Mouse (Mus musculus) cerebral cortex, adult 2 months (tissue): Measurements from ENCODE around the gene Abcb10.

Source experiments
- WGBS: fragments of 180-500 bp; shearing (Covaris S2); methylation state at CpG from one replicate; pipeline ENCODE4 v1.1.7; 2018; 5-methylcytosine and 5-hydroxymethylcytosine counted together

Gene Abcb10

DNA sequence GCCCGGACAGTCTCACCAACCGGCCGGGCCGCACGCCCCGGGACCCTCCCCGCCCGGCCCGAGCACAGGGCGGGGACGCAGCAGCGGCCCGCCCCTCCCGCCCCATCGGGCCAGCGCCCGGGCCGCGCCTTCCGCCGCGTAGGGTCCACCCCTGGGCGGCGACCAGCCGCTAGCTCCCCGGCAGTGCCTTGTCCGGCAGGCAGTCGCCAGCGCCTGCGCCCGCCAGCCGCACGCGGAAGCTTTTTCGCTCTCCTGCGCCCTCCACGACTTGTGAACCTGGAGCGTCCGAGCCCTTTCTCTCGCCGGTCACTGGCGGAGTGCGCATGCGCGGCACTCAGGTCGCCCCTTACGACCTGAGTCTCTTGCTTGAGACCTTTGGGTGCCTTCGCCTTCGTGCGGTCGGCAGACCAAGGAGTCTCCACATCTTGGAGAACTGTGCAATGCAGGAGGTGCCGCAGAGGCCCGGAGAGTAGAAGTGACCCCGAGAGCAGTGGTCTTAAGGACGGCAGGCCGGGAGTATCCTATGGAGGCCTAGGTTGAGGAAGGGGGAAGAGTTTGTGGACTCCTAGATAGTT lies at the start of gene Abcb10:
TSS of gene Abcb10 (minus strand) at position 297 of the 575 bp plus-strand sequence.
- under 1% methylated on average over 56 of the region's 56 CpGs for WGBS

DNA sequence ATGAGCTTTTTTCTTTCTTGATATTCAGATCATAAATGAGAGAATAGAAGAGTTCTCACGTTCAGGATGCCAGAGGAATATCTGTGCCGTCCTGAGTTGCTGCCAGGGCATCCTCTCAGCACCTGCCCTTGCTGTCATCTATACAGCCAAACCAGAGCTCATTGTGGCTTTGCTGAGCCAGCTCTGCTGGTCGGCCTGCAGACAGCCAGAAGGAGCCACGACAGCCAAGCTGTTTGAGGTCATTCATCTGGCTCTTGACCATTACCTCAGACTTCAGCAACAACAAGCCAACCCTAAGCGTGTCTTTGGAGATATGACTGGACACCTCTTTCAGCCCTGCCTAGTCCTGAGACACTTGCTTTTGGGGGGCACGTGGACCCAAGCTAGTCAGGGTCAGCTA lies 44.9 kb upstream of the Abcb10 start:
- 75% methylated on average over 6 of the region's 6 CpGs for WGBS

GRCm38 (mm10) chr8:124026265-124026664 lies 43.3 kb upstream of the Abcb10 start:
- WGBS = 81% methylated on average over 2 of the region's 2 CpGs

DNA sequence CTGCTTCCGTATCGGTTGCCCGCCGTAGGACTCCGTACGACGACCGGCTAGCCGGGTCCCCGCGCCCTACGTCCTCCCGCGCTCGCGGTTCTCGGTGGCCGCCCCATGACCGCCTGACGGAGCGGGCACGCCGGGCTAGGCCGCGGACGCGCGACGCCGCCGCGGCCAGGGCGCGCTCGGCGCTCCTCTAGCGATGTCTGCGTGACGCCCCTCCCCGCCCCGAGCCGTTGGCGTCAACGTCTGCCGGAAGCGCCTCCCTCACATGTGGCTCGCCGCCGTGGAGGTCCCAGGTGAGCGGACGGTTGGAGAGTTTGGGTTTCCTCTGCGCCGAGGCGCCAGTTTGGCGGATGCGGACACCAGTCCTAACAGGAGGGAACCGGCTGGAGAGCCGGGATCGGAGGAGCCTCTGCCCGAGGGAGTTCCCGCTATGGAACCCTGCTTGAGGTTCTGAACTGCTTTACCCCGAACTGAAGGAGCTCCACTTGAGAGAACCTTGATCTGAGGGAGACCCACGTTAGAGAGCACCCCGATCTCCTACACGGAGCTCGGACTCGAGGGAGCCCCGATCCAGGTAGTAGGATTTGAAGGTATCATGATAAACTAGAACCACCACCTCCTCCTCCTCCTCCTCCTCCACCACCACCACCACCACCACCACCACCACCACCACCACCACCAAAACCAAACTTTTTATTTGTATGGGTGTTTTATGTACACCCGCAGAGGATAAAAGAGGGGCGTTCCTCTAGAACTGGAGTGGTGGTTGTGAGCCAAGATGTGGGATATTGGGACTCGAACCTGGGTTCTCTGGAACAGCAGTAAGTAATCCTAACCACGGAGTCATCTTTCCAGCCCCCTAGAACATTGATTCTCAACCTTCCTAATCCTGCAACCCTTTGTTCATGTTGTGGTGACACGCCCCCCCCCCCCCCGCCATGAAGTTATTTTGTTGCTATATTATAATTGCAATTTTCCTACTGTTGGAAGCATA lies 38.6 kb upstream of the Abcb10 start, which contains the start of the genes Taf5l and Urb2:
TSS of gene Taf5l (minus strand) at position 161 of the 991 bp plus-strand sequence.
TSS of gene Urb2 (plus strand) at position 272 of the 991 bp plus-strand sequence.
- WGBS = 2% methylated on average over 74 of the region's 74 CpGs

- WGBS = under 1% methylated on average over 48 of the region's 87 CpGs
Measured at GRCm38 (mm10) chr8:124020439-124021236, 37.7 kb upstream of the Abcb10 start.

DNA sequence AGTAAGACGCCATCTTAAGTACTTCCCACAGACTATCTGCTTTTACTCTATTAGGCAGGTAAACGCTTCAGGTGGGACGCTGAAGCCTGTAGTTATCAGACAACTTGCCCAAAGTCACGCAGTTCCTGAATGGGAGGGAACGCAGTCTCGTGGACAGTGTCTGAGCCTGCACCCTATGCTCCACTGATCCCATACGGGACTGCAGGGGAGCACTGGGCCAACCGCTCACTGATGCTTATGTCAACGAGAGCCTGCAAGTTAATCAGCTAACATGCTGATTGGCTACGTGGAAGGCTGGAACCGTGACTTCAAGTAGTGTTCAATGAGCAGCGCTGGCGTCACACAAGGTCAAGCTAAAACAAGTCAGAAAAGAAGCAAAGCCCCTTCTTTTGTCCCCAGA lies 36.9 kb upstream of the Abcb10 start:
- WGBS = 49% methylated on average over 13 of the region's 13 CpGs

DNA sequence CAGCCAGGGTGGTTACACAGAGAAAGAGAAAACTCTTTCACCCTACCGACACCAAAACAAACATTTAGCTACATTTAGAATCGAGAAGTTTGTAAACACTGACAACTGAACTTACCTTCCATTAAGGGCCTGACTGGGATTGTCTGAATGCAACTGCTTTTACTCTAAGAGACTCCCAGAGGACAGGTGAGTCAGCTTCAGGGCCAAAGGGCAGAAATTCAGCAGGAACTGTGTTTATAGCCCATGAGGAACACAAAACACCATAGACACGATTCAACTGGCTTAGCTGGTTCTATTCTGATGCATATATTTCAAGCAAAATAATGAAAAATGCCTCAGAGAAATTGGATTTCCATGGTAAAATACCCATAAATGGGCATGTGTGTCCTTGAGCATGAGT lies 31.8 kb upstream of the Abcb10 start:
- 70% methylated on average over 3 of the region's 3 CpGs for WGBS

GRCm38 (mm10) chr8:124014299-124014698 lies 31.4 kb upstream of the Abcb10 start:
- 92% methylated on average over 7 of the region's 7 CpGs for WGBS

DNA sequence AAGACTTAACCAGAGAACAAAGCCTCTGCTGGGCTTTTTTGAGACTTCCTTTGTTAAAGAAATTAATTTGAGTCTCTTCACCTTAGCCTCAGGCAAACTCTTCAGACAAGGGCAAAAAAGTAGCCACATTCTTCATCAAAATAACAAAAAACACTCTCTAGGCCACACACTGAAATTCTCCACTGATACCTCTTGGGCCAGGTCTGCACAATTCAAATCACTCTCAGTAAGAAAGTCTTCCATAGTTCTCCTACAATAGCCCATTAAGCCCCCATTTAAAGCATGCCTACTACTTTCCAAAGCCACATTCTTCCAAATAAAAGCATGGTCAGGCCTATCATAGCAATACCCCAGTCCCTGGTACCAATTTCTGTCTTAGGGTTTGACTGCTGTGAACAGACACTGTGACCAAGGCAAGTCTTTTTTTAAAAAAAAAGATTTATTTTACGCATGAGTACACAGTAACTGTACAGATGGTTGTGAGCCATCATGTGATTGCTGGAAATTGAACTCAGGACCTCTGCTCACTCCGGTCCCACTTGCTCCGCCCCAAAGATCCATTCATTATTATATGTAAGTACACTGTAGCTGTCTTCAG lies 29.2 kb upstream of the Abcb10 start:
- 96% methylated on average over 3 of the region's 3 CpGs for WGBS

DNA sequence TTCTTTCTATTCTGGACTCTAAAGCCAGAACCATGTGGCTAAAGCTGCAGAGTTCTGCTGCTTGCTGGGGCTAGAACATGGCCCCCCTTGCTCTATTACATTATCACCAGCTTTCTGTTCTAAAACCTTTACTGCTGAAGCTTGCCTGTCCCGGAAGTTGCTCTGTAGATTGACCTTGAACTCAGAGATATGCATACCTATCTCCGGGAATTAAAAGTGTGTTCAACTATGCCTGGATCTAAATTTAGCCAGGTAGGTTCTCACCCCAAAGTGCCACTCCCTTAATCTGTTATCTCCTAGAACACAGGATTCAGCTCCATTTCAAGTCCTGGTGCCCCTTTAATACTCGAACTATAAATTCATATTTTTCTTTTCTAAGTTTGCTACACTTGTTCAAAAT lies 28.7 kb upstream of the Abcb10 start:
- WGBS = 80% methylated on average over 3 of the region's 3 CpGs

DNA sequence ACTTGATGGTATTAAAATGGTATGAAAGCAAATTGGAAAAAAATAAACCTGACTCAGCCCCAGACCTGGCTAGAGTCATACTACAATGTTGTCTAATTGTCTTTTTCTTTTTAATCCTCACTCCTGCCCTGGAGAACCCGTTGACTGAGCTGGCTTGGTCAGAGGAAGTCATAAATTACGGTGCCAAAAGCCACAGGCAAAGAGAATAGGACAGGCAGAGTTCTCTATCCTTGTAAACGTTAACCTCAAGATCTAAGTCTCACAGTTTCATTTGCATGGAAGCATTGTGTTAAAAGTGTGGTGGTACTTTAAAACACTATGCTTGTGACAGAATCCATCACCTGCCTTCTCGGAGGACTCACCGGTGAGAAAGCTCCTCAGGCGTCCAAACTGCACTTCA lies 24.9 kb upstream of the Abcb10 start:
- WGBS = 86% methylated on average over 6 of the region's 6 CpGs

- 84% methylated on average over 10 of the region's 10 CpGs for WGBS
Measured at GRCm38 (mm10) chr8:124002546-124003108, 19.7 kb upstream of the Abcb10 start.

DNA sequence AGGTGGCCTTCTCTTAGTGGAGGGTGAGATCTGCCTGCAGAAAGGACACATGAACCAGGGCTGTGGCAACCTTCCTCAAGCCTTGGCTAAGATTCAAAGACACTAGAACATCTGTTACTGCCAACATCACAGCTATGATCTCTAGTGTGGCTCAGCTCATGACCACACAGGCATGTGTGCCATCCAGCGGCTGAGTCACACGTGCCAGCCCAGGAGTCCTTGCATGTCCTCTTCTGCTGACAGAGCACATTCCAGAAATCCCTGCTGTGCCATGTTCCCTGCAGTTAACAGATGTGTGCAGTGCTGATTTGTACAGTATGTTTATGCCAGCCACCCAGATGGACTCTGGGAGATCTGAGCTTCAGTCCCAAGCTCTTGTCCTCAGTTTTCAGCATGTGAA lies 16.6 kb upstream of the Abcb10 start:
- WGBS = 68% methylated on average over 2 of the region's 2 CpGs

GRCm38 (mm10) chr8:123993997-123994396 lies 11.1 kb upstream of the Abcb10 start:
- WGBS = 85% methylated on average over 3 of the region's 3 CpGs

DNA sequence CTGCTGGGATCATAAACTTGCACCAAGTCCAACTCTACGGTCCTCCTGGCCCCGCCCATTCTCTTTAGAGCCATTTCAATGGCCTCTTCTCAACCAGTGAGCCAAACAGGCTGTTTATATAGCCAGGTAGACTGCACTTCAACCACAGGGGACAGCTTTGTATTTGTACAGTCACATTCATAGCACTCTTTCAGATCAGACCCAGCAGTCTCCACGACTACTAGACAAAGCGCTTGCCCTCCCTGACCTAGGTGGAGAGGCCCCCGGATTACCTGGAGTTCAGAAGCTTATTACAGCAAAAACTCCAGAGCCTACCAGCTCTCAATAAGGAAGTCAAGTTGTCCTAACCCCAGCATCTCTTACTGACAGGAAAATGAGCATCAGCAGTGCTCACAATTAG lies 10.7 kb upstream of the Abcb10 start:
- 95% methylated on average over 5 of the region's 5 CpGs for WGBS

GRCm38 (mm10) chr8:123992587-123992986 lies 9.7 kb upstream of the Abcb10 start:
- WGBS = 59% methylated on average over 8 of the region's 8 CpGs

DNA sequence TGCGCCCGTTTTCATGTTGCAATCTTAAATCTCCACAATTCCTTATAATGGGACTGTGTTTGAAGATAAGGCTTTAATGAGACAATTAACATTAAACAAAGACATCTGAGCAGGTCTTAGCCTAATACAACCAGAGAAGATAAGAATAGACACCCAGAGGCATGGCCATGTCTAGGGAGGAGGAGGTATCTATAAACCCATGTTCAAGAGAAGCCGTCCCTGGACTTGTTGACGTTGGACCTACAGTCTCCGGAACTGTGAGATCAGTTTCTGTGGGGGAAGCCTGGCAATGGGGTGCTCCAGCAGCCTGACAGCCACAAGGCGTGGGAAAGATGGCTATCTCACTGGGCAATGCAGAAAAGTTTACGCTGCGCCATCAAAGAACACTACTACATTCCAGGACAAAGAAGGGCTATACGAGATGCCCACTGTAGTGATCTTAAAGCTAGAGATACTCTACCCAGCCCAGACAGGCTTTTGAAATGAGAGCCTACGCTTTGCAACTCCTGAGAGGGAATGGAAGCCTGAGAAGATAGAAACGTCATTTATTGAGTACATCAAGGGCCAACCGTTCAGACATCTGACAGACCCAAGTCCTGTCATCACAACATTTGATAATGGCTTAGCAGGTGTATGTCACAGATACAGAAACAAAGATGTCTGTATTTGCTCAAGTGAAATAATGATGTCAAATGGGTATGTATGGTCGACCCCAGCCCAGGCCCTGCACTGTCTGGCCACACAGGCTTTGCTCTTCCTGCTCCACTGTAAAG lies 7.5 kb upstream of the Abcb10 start:
- 91% methylated on average over 13 of the region's 13 CpGs for WGBS

DNA sequence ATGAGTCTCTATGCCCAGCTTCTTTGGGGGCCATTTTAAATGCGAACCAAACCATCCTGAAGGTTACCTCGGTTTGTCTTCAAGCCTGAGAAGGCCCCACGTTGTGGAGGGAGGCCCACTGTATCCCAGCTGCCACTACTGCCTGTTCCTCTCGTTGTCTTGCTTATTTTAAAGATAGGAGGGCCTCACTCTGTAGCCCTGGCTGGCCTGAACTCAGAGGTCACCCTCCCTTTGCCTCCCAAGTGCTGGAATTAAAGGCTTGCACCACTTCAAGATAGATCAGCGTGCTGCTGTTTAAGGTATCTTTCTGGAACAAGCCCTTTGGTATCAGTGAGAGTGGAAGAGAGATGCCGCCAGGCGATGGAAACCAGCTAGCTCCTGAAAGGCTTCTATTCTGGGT lies 6.2 kb upstream of the Abcb10 start:
- WGBS = 77% methylated on average over 7 of the region's 7 CpGs

GRCm38 (mm10) chr8:123988605-123989038 lies 5.7 kb upstream of the Abcb10 start:
- WGBS = 75% methylated on average over 6 of the region's 6 CpGs

GRCm38 (mm10) chr8:123982291-123982793 lies 580 bp downstream of the Abcb10 start:
- 2% methylated on average over 48 of the region's 48 CpGs for WGBS
